ENCODE assay signal across 8 mouse cellular contexts in the genomic region with DNA sequence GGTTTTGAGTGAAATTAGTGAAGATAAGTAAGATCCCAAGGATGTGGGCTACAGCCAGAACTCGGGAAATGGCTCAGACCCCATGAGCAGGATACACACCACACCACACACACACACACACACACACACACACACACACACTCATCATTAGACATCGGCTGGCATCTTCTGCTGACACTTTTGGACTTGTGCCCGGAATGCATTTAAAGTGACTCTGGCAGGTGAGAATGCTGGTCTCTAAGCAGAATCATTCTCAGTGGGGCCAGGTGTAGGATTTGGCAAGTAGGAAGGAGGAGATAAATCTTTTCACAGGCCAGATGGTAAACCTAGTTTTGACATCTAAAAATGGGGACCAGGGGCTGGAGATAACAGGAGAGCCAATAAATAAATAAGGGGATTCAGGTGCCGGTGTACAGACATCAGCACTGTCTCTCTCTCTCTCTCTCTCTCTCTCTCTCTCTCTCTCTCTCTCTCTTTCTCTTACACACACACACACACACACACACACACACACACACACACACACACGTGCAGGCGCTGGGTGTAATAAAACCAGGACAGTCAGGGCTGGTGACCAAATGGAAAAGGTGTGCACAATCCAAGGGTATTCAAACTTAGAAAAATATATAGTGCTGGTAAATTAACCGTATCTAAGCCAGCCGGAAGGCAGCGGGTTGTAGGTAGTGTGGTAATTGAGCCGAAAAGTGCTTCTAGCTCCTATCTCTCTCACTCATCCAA. TPM values are rescaled to one million over a fixed set of nuclear protein-coding genes. Genes with fewer than 3 reads are reported as not detected.
A peak's percentile ranks its signal among the peaks of the same experiment; 100 is the strongest.
DNase-seq lines count a peak whose midpoint lies in the region; ATAC-seq and TF ChIP-seq lines count a peak whose summit lies in the region.

No protein-coding gene starts in this region.

- TF ChIP-seq POLR2A in cerebellum, adult 2 months (IDR thresholded peaks at IDR 0.05; ENCODE audit: borderline replicate concordance, insufficient read depth, low read length): no peak

- no peak for ATAC-seq in hindbrain, embryonic 11.5 days (ENCODE audit: low FRiP score)
- ATAC-seq in midbrain, embryonic 16.5 days: no peak
- no peak for ATAC-seq in activated CD4-positive, CD25-positive, alpha-beta regulatory T cell, adult 4 months

- peak overlapping the region; percentile 96 for H3K27ac ChIP-seq in layer of hippocampus, adult 2 months
- peak overlapping the region; percentile 87 for H3K27ac ChIP-seq in cerebellum, adult 2 months (ENCODE audit: insufficient read depth, low read length)
- no peak overlapping the region; the same call in 1 of the 2 replicates for H3K27ac ChIP-seq in hindbrain, embryonic 11.5 days (ENCODE audit: low read depth, low read length)
- peak overlapping the region; percentile 91 for H3K27ac ChIP-seq in midbrain, embryonic 16.5 days (ENCODE audit: low read length)

- no peaks in the 10 kb centered on the region for H3K9me3 ChIP-seq in hindbrain, embryonic 11.5 days (ENCODE audit: control insufficient read depth, low read length)
- no peaks in the 10 kb centered on the region for H3K9me3 ChIP-seq in midbrain, embryonic 16.5 days (replicated peaks; ENCODE audit: control insufficient read depth, low read length, poor library complexity, severe bottlenecking)

- no peaks in the 10 kb centered on the region for H3K36me3 ChIP-seq in hindbrain, embryonic 11.5 days (ENCODE audit: control insufficient read depth, insufficient read depth, low read length)
- H3K36me3 ChIP-seq in midbrain, embryonic 16.5 days (ENCODE audit: control insufficient read depth, insufficient read depth, low read length): no peaks in the 10 kb centered on the region

- peaks cover 59% of the 10 kb centered on the region for H3K4me1 ChIP-seq in cerebellum, adult 2 months (ENCODE audit: control insufficient read depth, insufficient read depth, low read length)
- H3K4me1 ChIP-seq in hindbrain, embryonic 11.5 days (replicated peaks; ENCODE audit: control insufficient read depth, insufficient read depth, low read length): peaks cover 6% of the 10 kb centered on the region; the same call in 1 of the 2 replicates
- peaks cover 37% of the 10 kb centered on the region for H3K4me1 ChIP-seq in midbrain, embryonic 16.5 days (ENCODE audit: control insufficient read depth, insufficient read depth, low read length)

- TF ChIP-seq CTCF in layer of hippocampus, adult 2 months (conservative IDR thresholded peaks at IDR 0.05): no peak
- TF ChIP-seq CTCF in cerebellum, adult 2 months (IDR thresholded peaks at IDR 0.05; ENCODE audit: borderline replicate concordance, insufficient read depth, low read depth, low read length): no peak

- H3K9ac ChIP-seq in hindbrain, embryonic 11.5 days (ENCODE audit: low read depth, low read length): no peak overlapping the region
- H3K9ac ChIP-seq in midbrain, embryonic 16.5 days (ENCODE audit: low read depth, low read length): peak overlapping the region; percentile 65

- H3K4me3 ChIP-seq in layer of hippocampus, adult 2 months: peak overlapping the region; percentile 47
- H3K4me3 ChIP-seq in cerebellum, adult 2 months (replicated peaks; ENCODE audit: insufficient read depth, low read depth, low read length): peak overlapping the region; percentile 56
- peak overlapping the region; percentile 37 for H3K4me3 ChIP-seq in hindbrain, embryonic 11.5 days (ENCODE audit: low read depth, low read length)
- peak overlapping the region; percentile 42 for H3K4me3 ChIP-seq in midbrain, embryonic 16.5 days (ENCODE audit: low read depth, low read length)

- peak overlapping the region; percentile 68 for H3K4me2 ChIP-seq in hindbrain, embryonic 11.5 days (replicated peaks; ENCODE audit: low read depth, low read length)
- H3K4me2 ChIP-seq in midbrain, embryonic 16.5 days (ENCODE audit: low read length): peak overlapping the region; percentile 70

- 3% methylated on average over 10 of the region's 10 CpGs for WGBS in cerebellum, adult 2 months
- 56% methylated on average over 10 of the region's 10 CpGs for WGBS in hindbrain, embryonic 11.5 days
- 27% methylated on average over 10 of the region's 10 CpGs for WGBS in midbrain, embryonic 16.5 days

- peak in 1 of 2 experiments; percentile 30 for DNase-seq in layer of hippocampus, adult 2 months (ENCODE audit: low spot score in 2 of 2)
- no peak for DNase-seq in layer of hippocampus, adult 9-11 months
- peak; percentile 80 to 91 for DNase-seq in cerebellum, adult 2 months
- DNase-seq in hindbrain, embryonic 11.5 days (ENCODE audit: low spot score): no peak
- DNase-seq in urinary bladder, postnatal 36 days (ENCODE audit: low spot score in 2 of 2): no peak
- no peak for DNase-seq in ovary, postnatal 36 days (ENCODE audit: low spot score)

- no peaks in the 10 kb centered on the region for H3K27me3 ChIP-seq in cerebellum, adult 2 months (ENCODE audit: control insufficient read depth, insufficient read depth, low read length)
- peaks cover 3% of the 10 kb centered on the region; the same call in 1 of the 2 replicates for H3K27me3 ChIP-seq in hindbrain, embryonic 11.5 days (ENCODE audit: control insufficient read depth, insufficient read depth, low read length)
- no peaks in the 10 kb centered on the region for H3K27me3 ChIP-seq in midbrain, embryonic 16.5 days (ENCODE audit: control insufficient read depth, insufficient read depth, low read depth, low read length)

RNA-seq across cellular contexts. Expression of a gene that starts 7.6 kb away (rescaled TPM):
- 100 to 1,000 TPM; 146 to 150 TPM for total RNA-seq in layer of hippocampus, adult 2 months (2021)
- polyA plus RNA-seq in cerebellum, adult 2 months (2012; rRNA removed): 41.4 and 45.4 TPM in 2 replicates
- 7.5 and 11.2 TPM in 2 replicates for polyA plus RNA-seq in hindbrain, embryonic 11.5 days (2014; fragmentation: Nextera tagmentation; extraction: Ambion mirVana)
- 5.5 and 6.6 TPM in 2 replicates for polyA plus RNA-seq in midbrain, embryonic 16.5 days (2015; fragmentation: Nextera tagmentation; extraction: Ambion mirVana)
- not detected for polyA plus RNA-seq in activated CD4-positive, CD25-positive, alpha-beta regulatory T cell, adult 4 months (2017; shearing (Covaris generic))

RNA-seq across cellular contexts. Expression of a gene that starts 9.1 kb away (rescaled TPM):
- total RNA-seq in layer of hippocampus, adult 2 months (2021): 100 to 1,000 TPM; 655 to 657 TPM
- 851 and 853 TPM in 2 replicates for polyA plus RNA-seq in cerebellum, adult 2 months (2012; rRNA removed)
- polyA plus RNA-seq in hindbrain, embryonic 11.5 days (2014; fragmentation: Nextera tagmentation; extraction: Ambion mirVana): 2.3 and 2.5 TPM in 2 replicates
- 68.2 and 97.6 TPM in 2 replicates for polyA plus RNA-seq in midbrain, embryonic 16.5 days (2015; fragmentation: Nextera tagmentation; extraction: Ambion mirVana)
- under 1 TPM; 0.33 to 0.62 TPM for polyA plus RNA-seq in activated CD4-positive, CD25-positive, alpha-beta regulatory T cell, adult 4 months (2017; shearing (Covaris generic))

RNA-seq across cellular contexts. Expression of a gene that starts 26.5 kb away (rescaled TPM):
- total RNA-seq in layer of hippocampus, adult 2 months (2021): not detected
- not detected in 2 replicates for polyA plus RNA-seq in cerebellum, adult 2 months (2012; rRNA removed)
- polyA plus RNA-seq in hindbrain, embryonic 11.5 days (2014; fragmentation: Nextera tagmentation; extraction: Ambion mirVana): not detected in 2 replicates
- polyA plus RNA-seq in midbrain, embryonic 16.5 days (2015; fragmentation: Nextera tagmentation; extraction: Ambion mirVana): not detected in 2 replicates
- not detected for polyA plus RNA-seq in activated CD4-positive, CD25-positive, alpha-beta regulatory T cell, adult 4 months (2017; shearing (Covaris generic))

RNA-seq across cellular contexts. Expression of a gene that starts 31.9 kb away (rescaled TPM):
- 10 to 100 TPM; 96.7 to 97.7 TPM for total RNA-seq in layer of hippocampus, adult 2 months (2021)
- polyA plus RNA-seq in cerebellum, adult 2 months (2012; rRNA removed): 87.9 and 89.8 TPM in 2 replicates
- 12.0 and 13.2 TPM in 2 replicates for polyA plus RNA-seq in hindbrain, embryonic 11.5 days (2014; fragmentation: Nextera tagmentation; extraction: Ambion mirVana)
- polyA plus RNA-seq in midbrain, embryonic 16.5 days (2015; fragmentation: Nextera tagmentation; extraction: Ambion mirVana): 60.1 and 67.7 TPM in 2 replicates
- 1 to 10 TPM; 1.5 to 2.2 TPM for polyA plus RNA-seq in activated CD4-positive, CD25-positive, alpha-beta regulatory T cell, adult 4 months (2017; shearing (Covaris generic))

RNA-seq across cellular contexts. Expression of a gene that starts 56.0 kb away (rescaled TPM):
- under 1 TPM; 0.33 to 0.44 TPM for total RNA-seq in layer of hippocampus, adult 2 months (2021)
- 0.16 and 0.23 TPM in 2 replicates for polyA plus RNA-seq in cerebellum, adult 2 months (2012; rRNA removed)
- not detected in 2 replicates for polyA plus RNA-seq in hindbrain, embryonic 11.5 days (2014; fragmentation: Nextera tagmentation; extraction: Ambion mirVana)
- 0.22 and 0.36 TPM in 2 replicates for polyA plus RNA-seq in midbrain, embryonic 16.5 days (2015; fragmentation: Nextera tagmentation; extraction: Ambion mirVana)
- polyA plus RNA-seq in activated CD4-positive, CD25-positive, alpha-beta regulatory T cell, adult 4 months (2017; shearing (Covaris generic)): under 1 TPM in 1 of 2 experiments, not detected in 1; 0.08 TPM

Comparison
In these comparisons a context has a peak if more than half of its experiments do, and no peak if none do; other contexts are left out.
1. DNase-seq: peak in cerebellum, adult 2 months (2 of 2); none in layer of hippocampus, adult 9-11 months (single experiment), hindbrain, embryonic 11.5 days (single experiment), urinary bladder, postnatal 36 days (0 of 2) and ovary, postnatal 36 days (single experiment).
2. RNA of a gene that starts 9.1 kb away (polyA plus RNA-seq): 851 to 853 TPM in cerebellum, adult 2 months and 68.2 to 97.6 TPM in midbrain, embryonic 16.5 days; 2.3 to 2.5 TPM in hindbrain, embryonic 11.5 days and 0.33 to 0.62 TPM in activated CD4-positive, CD25-positive, alpha-beta regulatory T cell, adult 4 months; every median in the first group is over 10 times any median in the second.
3. Peak in every context shown above with its lines, with median percentiles within 50 percentile points of each other: H3K4me3 ChIP-seq.